Mouse (Mus musculus) regulatory T cell (primary cell): ENCODE measurements at regions not wholly inside any gene's neighbourhood (a gene's known extent, or its start where the extent isn't known, plus 50 kb on each side); places are given as distances from the start of the nearest gene placed in this dataset.
"Not testable (repeated sequence)": the region's sequence is repeated elsewhere in the genome, so short reads cannot be mapped to it uniquely, and the experiment has no call there.

Experiments
- in situ Hi-C: fragments of 300-600 bp; cut with MboI, MseI; formaldehyde crosslinking; loops from one replicate; pipeline ENCODE4 v1.15.1; 2025; ENCODE audit warnings: high pct_unique_total_duplicates

GRCm38 (mm10) chr14:37820918-37821632 is 686.0 kb upstream of the Ghitm start:
- in situ Hi-C loops = loop anchor here (10.0 kb wide), 1 partner anchor 724 kb away; no protein-coding TSS in a partner anchor

- in situ Hi-C loops = loop anchor here (10.0 kb wide), 1 partner anchor 725 kb away; no protein-coding TSS in a partner anchor
These were observed 684.9 kb upstream of the Ghitm start for GRCm38 (mm10) chr14:37819959-37820358.

- in situ Hi-C loops = no loop called here
These were observed 660.6 kb upstream of the Ghitm start for GRCm38 (mm10) chr14:37795642-37796041.

- in situ Hi-C loops = no loop called here
These were observed 630.7 kb upstream of the Ghitm start for GRCm38 (mm10) chr14:37765729-37766128.

GRCm38 (mm10) chr14:37749661-37750060 is 614.6 kb upstream of the Ghitm start:
- in situ Hi-C loops = not testable (repeated sequence)

GRCm38 (mm10) chr14:37749162-37749561 is 614.1 kb upstream of the Ghitm start:
- in situ Hi-C loops = no loop called here

GRCm38 (mm10) chr14:37743048-37743447 is 608.0 kb upstream of the Ghitm start:
- in situ Hi-C loops = no loop called here

- in situ Hi-C loops = not testable (repeated sequence)
These were observed 607.4 kb upstream of the Ghitm start for GRCm38 (mm10) chr14:37742426-37742825.
